8 mouse cellular contexts compared by ENCODE assay signal in genomic region chr3:51342152-51342551, GRCm38 (mm10). TPM values are rescaled to one million over a fixed set of nuclear protein-coding genes. Genes with fewer than 3 reads are reported as not detected.
DNase-seq lines count a peak whose midpoint lies in the region; ATAC-seq and TF ChIP-seq lines count a peak whose summit lies in the region.

No protein-coding gene starts in this region.

- H3K4me1 ChIP-seq in erythroblast, embryonic 14.5 days (ENCODE audit: control insufficient read depth): peaks cover 36% of the 10 kb centered on the region
- peaks cover 5% of the 10 kb centered on the region; the same call in 1 of the 2 replicates for H3K4me1 ChIP-seq in thymus, adult 2 months (replicated peaks; ENCODE audit: control insufficient read depth, insufficient read depth, low read length)
- peaks cover 27% of the 10 kb centered on the region for H3K4me1 ChIP-seq in liver, embryonic 13.5 days (replicated peaks)

- 8% methylated on average over 9 of the region's 9 CpGs for WGBS in thymus, adult 2 months
- 13% methylated on average over 9 of the region's 9 CpGs for WGBS in liver, embryonic 13.5 days (ENCODE audit: insufficient replicate concordance)

- peak overlapping the region; percentile 99 for H3K9ac ChIP-seq in liver, embryonic 13.5 days

- TF ChIP-seq CTCF in thymus, adult 2 months (IDR thresholded peaks at IDR 0.05; ENCODE audit: borderline replicate concordance, control insufficient read depth, extremely low read depth, insufficient read depth, low read length, poor library complexity): no peak

- no peak for ATAC-seq in erythroblast, adult 5-6 weeks (replicated peaks; ENCODE audit: low FRiP score, poor library complexity, severe bottlenecking)
- no peak for ATAC-seq in liver, embryonic 13.5 days (ENCODE audit: low read depth)

- no peaks in the 10 kb centered on the region for H3K27me3 ChIP-seq in erythroblast, embryonic 14.5 days (ENCODE audit: control insufficient read depth)
- no peaks in the 10 kb centered on the region for H3K27me3 ChIP-seq in thymus, adult 2 months (ENCODE audit: control insufficient read depth, insufficient read depth, low read length)
- H3K27me3 ChIP-seq in liver, embryonic 13.5 days: no peaks in the 10 kb centered on the region

- no peak overlapping the region for H3K27ac ChIP-seq in thymus, adult 2 months (ENCODE audit: control insufficient read depth, insufficient read depth, low read length)
- peak overlapping the region; percentile 99 for H3K27ac ChIP-seq in liver, embryonic 13.5 days

- TF ChIP-seq POLR2A in thymus, adult 2 months (IDR thresholded peaks at IDR 0.05; ENCODE audit: control insufficient read depth, extremely low read depth, insufficient read depth, low read length, poor library complexity): no peak

- H3K9me3 ChIP-seq in erythroblast, embryonic 14.5 days (ENCODE audit: control insufficient read depth, low read length): peaks cover 5% of the 10 kb centered on the region; the same call in 1 of the 2 replicates
- H3K9me3 ChIP-seq in liver, embryonic 13.5 days (replicated peaks): no peaks in the 10 kb centered on the region

- peaks cover 5% of the 10 kb centered on the region for H3K36me3 ChIP-seq in erythroblast, embryonic 14.5 days (ENCODE audit: control insufficient read depth)
- no peaks in the 10 kb centered on the region for H3K36me3 ChIP-seq in thymus, adult 2 months (ENCODE audit: control insufficient read depth, insufficient read depth, low read length)
- H3K36me3 ChIP-seq in liver, embryonic 13.5 days: no peaks in the 10 kb centered on the region

- DNase-seq in thymus, adult 2 months: no peak
- DNase-seq in thymus, postnatal 10 days (ENCODE audit: low spot score in 2 of 2): no peak
- DNase-seq in liver, embryonic 13.5 days: no peak
- DNase-seq in right cerebral cortex, postnatal 4 days: no peak
- no peak for DNase-seq in frontal cortex, adult 2 months (ENCODE audit: extremely low spot score in 1 of 2, low spot score in 1 of 2)
- no peak for DNase-seq in thymus, postnatal 4 days

- H3K4me2 ChIP-seq in liver, embryonic 13.5 days: peak overlapping the region; percentile 100

- H3K4me3 ChIP-seq in erythroblast, embryonic 14.5 days (replicated peaks): peak overlapping the region; percentile 97
- H3K4me3 ChIP-seq in thymus, adult 2 months (ENCODE audit: control insufficient read depth, insufficient read depth, low read length): peak overlapping the region; percentile 76
- peak overlapping the region; percentile 95 for H3K4me3 ChIP-seq in liver, embryonic 13.5 days (replicated peaks)

RNA-seq across cellular contexts. Expression of gene Elf2, which starts 1.7 kb away (rescaled TPM):
- polyA plus RNA-seq in erythroblast, embryonic 14.5 days (2012): 1.1 and 1.4 TPM in 2 replicates
- 20.9 and 24.0 TPM in 2 replicates for total RNA-seq in erythroblast, adult 5-6 weeks (2015; ENCODE audit: low replicate concordance)
- 65.4 and 81.5 TPM in 2 replicates for total RNA-seq in erythroblast, adult 5-6 weeks (2017; ENCODE audit: low replicate concordance)
- 85.0 and 106 TPM in 2 replicates for polyA plus RNA-seq in thymus, adult 2 months (2012; rRNA removed)
- polyA plus RNA-seq in liver, embryonic 13.5 days (2015; fragmentation: Nextera tagmentation; extraction: Ambion mirVana): 24.0 and 24.4 TPM in 2 replicates
- 30.3 and 32.4 TPM in 2 replicates for polyA plus RNA-seq in frontal cortex, adult 2 months (2012; rRNA removed)

RNA-seq across cellular contexts. Expression of gene Mgarp, which starts 54.4 kb away (rescaled TPM):
- polyA plus RNA-seq in erythroblast, embryonic 14.5 days (2012): 0.08 TPM in 2 replicates
- not detected in 2 replicates for total RNA-seq in erythroblast, adult 5-6 weeks (2015; ENCODE audit: low replicate concordance)
- total RNA-seq in erythroblast, adult 5-6 weeks (2017; ENCODE audit: low replicate concordance): 0.56 TPM in 1 of 2 replicates, not detected in the other
- polyA plus RNA-seq in thymus, adult 2 months (2012; rRNA removed): 0.18 and 0.22 TPM in 2 replicates
- 1.1 TPM in 2 replicates for polyA plus RNA-seq in liver, embryonic 13.5 days (2015; fragmentation: Nextera tagmentation; extraction: Ambion mirVana)
- 0.06 and 0.08 TPM in 2 replicates for polyA plus RNA-seq in frontal cortex, adult 2 months (2012; rRNA removed)

Comparison
In these comparisons a context has a peak if more than half of its experiments do, and no peak if none do; other contexts are left out.
1. RNA of gene Elf2, which starts 1.7 kb away (polyA plus RNA-seq): 85.0 to 106 TPM in thymus, adult 2 months, 30.3 to 32.4 TPM in frontal cortex, adult 2 months and 24.0 to 24.4 TPM in liver, embryonic 13.5 days; 1.1 to 1.4 TPM in erythroblast, embryonic 14.5 days; every median in the first group is over 10 times any median in the second.
2. Peak in every context shown above with its lines, with median percentiles within 50 percentile points of each other: H3K4me3 ChIP-seq.